Mouse (Mus musculus) MEL (cell line): ENCODE data around the gene Cxcl3. TPM values are rescaled to one million over a fixed set of nuclear protein-coding genes. Genes with fewer than 3 reads are reported as not detected.

ENCODE experiments used
- DNase-seq: peaks from one replicate; pipeline ENCODE4 v3.0.0; 2011; ENCODE audit warnings: low read depth, low spot score
- H3K27ac ChIP-seq: 2 replicates; pipeline ENCODE4 v1.5.1; 2012; ENCODE audit warnings: low read depth, mild to moderate bottlenecking, control low read depth, low read length, moderate library complexity; ENCODE audit not compliant: control insufficient read depth
- H3K27me3 ChIP-seq, 2 experiments: fragments of 150-350 bp in 1 of 2; sonication (generic) in 1 of 2; 2 replicates each; pipeline ENCODE4 v1.6.1; 2012; ENCODE audit warnings: low read length in 2 of 2, mild to moderate bottlenecking in 2 of 2, improper control_type of control experiment in 1 of 2, moderate library complexity in 1 of 2; ENCODE audit not compliant: insufficient read depth in 2 of 2, control insufficient read depth in 1 of 2
- H3K36me3 ChIP-seq, 2 experiments: 2 replicates each; pipeline ENCODE4 v1.6.1; 2012 to 2014; ENCODE audit warnings: low read length in 2 of 2, improper control_type of control experiment in 1 of 2, inconsistent platforms in 1 of 2, mild to moderate bottlenecking in 1 of 2; ENCODE audit not compliant: insufficient read depth in 2 of 2, control insufficient read depth in 1 of 2
- H3K4me1 ChIP-seq, 2 experiments: fragments of 150-350 bp in 1 of 2; sonication (generic) in 1 of 2; 2 replicates each; pipeline ENCODE4 v1.6.1; 2012; ENCODE audit warnings: low read length in 2 of 2, improper control_type of control experiment in 1 of 2, mild to moderate bottlenecking in 1 of 2; ENCODE audit not compliant: insufficient read depth in 2 of 2, control insufficient read depth in 1 of 2
- H3K4me3 ChIP-seq, 2 experiments: fragments of 150-350 bp in 1 of 2; sonication (generic) in 1 of 2; 2 replicates each; pipeline ENCODE4 v1.5.1; 2012; ENCODE audit warnings: low read depth in 2 of 2, low read length in 2 of 2, mild to moderate bottlenecking in 2 of 2, moderate library complexity in 2 of 2, control low read depth in 1 of 2, improper control_type of control experiment in 1 of 2; ENCODE audit not compliant: control insufficient read depth in 1 of 2, insufficient read depth in 1 of 2
- H3K79me2 ChIP-seq: 2 replicates; pipeline ENCODE4 v1.6.1; 2012; ENCODE audit warnings: mild to moderate bottlenecking, low read length, moderate library complexity; ENCODE audit not compliant: control insufficient read depth, poor library complexity, insufficient read depth
- H3K9ac ChIP-seq: 2 replicates; pipeline ENCODE4 v1.6.1; 2012; ENCODE audit warnings: low read depth, mild to moderate bottlenecking, control low read depth, low read length, moderate library complexity; ENCODE audit not compliant: control insufficient read depth, poor library complexity, severe bottlenecking
- H3K9me3 ChIP-seq: fragments of 150-350 bp; sonication (generic); replicated peaks from 2 replicates; pipeline ENCODE4 v1.6.1; 2012; ENCODE audit warnings: mild to moderate bottlenecking, low read length, improper control_type of control experiment, moderate library complexity; ENCODE audit not compliant: insufficient read depth
- CTCF ChIP-seq, 3 experiments: IDR thresholded peaks in 2 of 3; conservative IDR thresholded peaks in 1 of 3; 2 replicates each; pipeline ENCODE4 v1.5.1; 2011 to 2012; ENCODE audit warnings: low read length in 3 of 3, low read depth in 2 of 3, mild to moderate bottlenecking in 2 of 3, improper control_type of control experiment in 1 of 3, inconsistent platforms in 1 of 3, mixed read lengths in 1 of 3, moderate library complexity in 1 of 3; ENCODE audit not compliant: control insufficient read depth in 1 of 3, insufficient read depth in 1 of 3, poor library complexity in 1 of 3, severe bottlenecking in 1 of 3
- E2F4 ChIP-seq: IDR thresholded peaks from 2 replicates; pipeline ENCODE4 v1.6.1; 2011; ENCODE audit warnings: low read depth, low read length, improper control_type of control experiment, borderline replicate concordance
- ELF1 ChIP-seq: IDR thresholded peaks from 2 replicates; pipeline ENCODE4 v1.6.1; 2014; ENCODE audit warnings: low read depth, mild to moderate bottlenecking, inconsistent platforms, low read length, improper control_type of control experiment, moderate library complexity
- EP300 ChIP-seq, 2 experiments: IDR thresholded peaks; 2 replicates each; pipeline ENCODE4 v1.6.1; 2011; ENCODE audit warnings: improper control_type of control experiment in 2 of 2, low read length in 2 of 2, low read depth in 1 of 2, mild to moderate bottlenecking in 1 of 2
- ETS1 ChIP-seq: IDR thresholded peaks from 2 replicates; pipeline ENCODE4 v1.6.1; 2012; ENCODE audit warnings: low read depth, mild to moderate bottlenecking, inconsistent platforms, low read length, improper control_type of control experiment, moderate library complexity
- GATA1 ChIP-seq: IDR thresholded peaks from 2 replicates; pipeline ENCODE4 v1.6.1; 2011; ENCODE audit warnings: low read depth, low read length, improper control_type of control experiment
- MAX ChIP-seq: IDR thresholded peaks from 2 replicates; pipeline ENCODE4 v1.6.1; 2011; ENCODE audit warnings: low read length, improper control_type of control experiment
- MAZ ChIP-seq: IDR thresholded peaks from 2 replicates; pipeline ENCODE4 v1.6.1; 2012; ENCODE audit warnings: low read depth, mild to moderate bottlenecking, inconsistent platforms, low read length, improper control_type of control experiment
- MXI1 ChIP-seq: IDR thresholded peaks from 2 replicates; pipeline ENCODE4 v1.6.1; 2011; ENCODE audit warnings: mild to moderate bottlenecking, low read depth, low read length, improper control_type of control experiment
- MYB ChIP-seq: IDR thresholded peaks from 2 replicates; pipeline ENCODE4 v1.6.1; 2011; ENCODE audit warnings: mild to moderate bottlenecking, low read depth, low read length, improper control_type of control experiment
- NELFE ChIP-seq: IDR thresholded peaks from 2 replicates; pipeline ENCODE4 v1.6.1; 2011; ENCODE audit warnings: low read depth, low read length, improper control_type of control experiment
- POLR2A ChIP-seq, 2 experiments: IDR thresholded peaks; 2 replicates each; pipeline ENCODE4 v1.6.1; 2011 to 2012; ENCODE audit warnings: low read length in 2 of 2, mild to moderate bottlenecking in 2 of 2, control low read depth in 1 of 2, improper control_type of control experiment in 1 of 2, low read depth in 1 of 2, moderate library complexity in 1 of 2; ENCODE audit not compliant: control insufficient read depth in 1 of 2, insufficient read depth in 1 of 2, poor library complexity in 1 of 2
- SIN3A ChIP-seq: IDR thresholded peaks from 2 replicates; pipeline ENCODE4 v1.6.1; 2012; ENCODE audit warnings: low read length, improper control_type of control experiment, inconsistent platforms
- TCF12 ChIP-seq: IDR thresholded peaks from 2 replicates; pipeline ENCODE4 v1.6.1; 2014; ENCODE audit warnings: low read depth, mild to moderate bottlenecking, inconsistent platforms, low read length, improper control_type of control experiment, moderate library complexity
- UBTF ChIP-seq: IDR thresholded peaks from 2 replicates; pipeline ENCODE4 v1.6.1; 2012; ENCODE audit warnings: low read depth, mild to moderate bottlenecking, inconsistent platforms, low read length, improper control_type of control experiment, moderate library complexity, borderline replicate concordance; ENCODE audit not compliant: insufficient read depth
- ZC3H11A ChIP-seq: IDR thresholded peaks from 2 replicates; pipeline ENCODE4 v1.6.1; 2012; ENCODE audit warnings: low read depth, mild to moderate bottlenecking, inconsistent platforms, low read length, improper control_type of control experiment
- polyA plus RNA-seq, 2 experiments: library from polyadenylated mRNA; stranded (reverse) in 1 of 2; unstranded in 1 of 2; fragments of >175 nt in 1 of 2; fragments of >200 nt in 1 of 2; gene quantifications; 2 replicates each; pipeline versions ENCODE4 v1.2.1 to v1.2.4; 2012; ENCODE audit warnings: low replicate concordance in 2 of 2, low read depth in 1 of 2; ENCODE audit not compliant: insufficient read length in 2 of 2, insufficient read depth in 1 of 2, missing spikeins in 1 of 2
- total RNA-seq: library from RNA; depleted of rRNA; stranded (reverse); fragments of 300-350 nt; gene quantifications from 2 replicates; pipeline ENCODE4 v1.2.3, GENCODE M21; 2012; rRNA removed

Cxcl3 gene
- total and polyA plus RNA-seq, 3 experiments: not detected

DNA sequence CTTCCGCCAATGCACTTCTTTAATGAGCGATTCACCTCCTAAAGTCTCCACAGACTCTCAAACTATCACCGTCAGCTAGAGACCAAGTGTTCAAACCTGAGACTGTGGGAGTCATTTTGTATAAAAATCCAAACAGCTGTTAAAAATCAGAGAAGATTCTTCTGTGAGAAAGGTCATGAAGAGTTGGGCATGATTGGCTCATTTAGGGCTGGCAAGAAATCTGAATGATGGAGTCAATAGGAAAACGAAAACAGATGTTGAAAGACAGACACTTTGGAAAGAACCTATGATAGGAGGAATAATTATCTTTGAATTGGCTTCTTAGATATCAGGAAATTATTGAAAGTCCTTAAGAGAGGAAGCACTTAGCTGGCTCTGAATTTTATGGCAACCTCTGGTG, 48.5 kb downstream of the Cxcl3 start:
- H3K4me1 ChIP-seq: no peaks in the 10 kb centered on the region
- H3K9ac ChIP-seq: no peak overlapping the region
- H3K9me3 ChIP-seq: no peaks in the 10 kb centered on the region
- DNase-seq: no peak
- H3K79me2 ChIP-seq: no peaks in the 10 kb centered on the region
- TF ChIP-seq MXI1: no peak
- H3K36me3 ChIP-seq: no peaks in the 10 kb centered on the region
- no peak overlapping the region for H3K27ac ChIP-seq
- H3K4me3 ChIP-seq: no peak overlapping the region
- H3K27me3 ChIP-seq: peaks cover 0 to 5% of the 10 kb centered on the region in 2 experiments; a peak in 2 of 4 replicates

DNA sequence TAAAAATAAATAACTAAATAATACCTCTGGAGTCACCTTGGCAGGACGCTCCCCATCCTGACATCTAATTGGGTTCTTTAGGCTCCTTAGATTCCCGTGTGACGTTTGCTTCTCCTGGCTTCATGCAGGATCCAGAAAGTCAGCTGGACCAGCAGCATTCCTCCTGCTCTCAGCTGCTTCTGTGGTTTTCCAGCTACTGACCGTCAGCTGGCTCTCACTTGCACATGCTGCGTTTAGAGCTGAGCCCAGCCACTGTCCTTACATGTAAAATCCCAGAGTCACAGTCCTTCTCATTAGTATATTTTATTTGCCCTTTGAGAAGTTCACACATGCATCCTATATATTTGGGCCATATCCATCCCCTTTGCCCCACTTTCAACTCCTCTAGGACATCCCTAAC, 52.7 kb downstream of the Cxcl3 start:
- no peak for TF ChIP-seq MAX
- TF ChIP-seq UBTF: no peak
- TF ChIP-seq ETS1: no peak
- TF ChIP-seq CTCF (IDR thresholded peaks at IDR 0.05 in 2 of 3, conservative IDR thresholded peaks at IDR 0.05 in 1 of 3; ENCODE audit: control insufficient read depth in 1 of 3, insufficient read depth in 1 of 3, low read depth in 2 of 3, low read length in 3 of 3, poor library complexity in 1 of 3, severe bottlenecking in 1 of 3): no peak
- no peak for TF ChIP-seq MYB
- TF ChIP-seq ELF1: no peak
- no peak for TF ChIP-seq EP300 (IDR thresholded peaks at IDR 0.05; ENCODE audit: low read depth in 1 of 2, low read length in 2 of 2)
- TF ChIP-seq GATA1: no peak
- TF ChIP-seq TCF12: no peak
- TF ChIP-seq POLR2A (IDR thresholded peaks at IDR 0.05; ENCODE audit: control insufficient read depth in 1 of 2, insufficient read depth in 1 of 2, low read depth in 1 of 2, low read length in 2 of 2, poor library complexity in 1 of 2): no peak
- TF ChIP-seq ZC3H11A: no peak
- no peak for TF ChIP-seq E2F4
- no peak for TF ChIP-seq MAZ
- TF ChIP-seq SIN3A: no peak
- TF ChIP-seq NELFE: no peak
- DNase-seq: no peak
- H3K36me3 ChIP-seq: no peaks in the 10 kb centered on the region
- no peak overlapping the region for H3K4me3 ChIP-seq
- no peaks in the 10 kb centered on the region for H3K4me1 ChIP-seq
- H3K27ac ChIP-seq: no peak overlapping the region
- H3K9ac ChIP-seq: no peak overlapping the region
- H3K79me2 ChIP-seq: no peaks in the 10 kb centered on the region
- H3K9me3 ChIP-seq: no peaks in the 10 kb centered on the region
- H3K27me3 ChIP-seq: peaks cover 0 to 4% of the 10 kb centered on the region in 2 experiments; a peak in 3 of 4 replicates

Other genes with a start within 250 kb of the Cxcl3 start
- gene 5830473C10Rik, start 225.0 kb upstream of the Cxcl3 start, total RNA-seq: 4.9 and 5.9 TPM in 2 replicates
- 1 to 10 TPM in 1 of 2 experiments, not detected in 1; 9.3 TPM for gene 5830473C10Rik, start 225.0 kb upstream of the Cxcl3 start, polyA plus RNA-seq
- not detected in 2 replicates for gene Rassf6, start 145.4 kb upstream of the Cxcl3 start, total RNA-seq
- under 1 TPM in 1 of 2 experiments, not detected in 1; 0.39 TPM for gene Rassf6, start 145.4 kb upstream of the Cxcl3 start, polyA plus RNA-seq
- not detected in 2 replicates for gene Cxcl5, start 26.7 kb upstream of the Cxcl3 start, total RNA-seq
- gene Cxcl5, start 26.7 kb upstream of the Cxcl3 start, polyA plus RNA-seq: not detected
- gene Ppbp, start 17.6 kb upstream of the Cxcl3 start, total RNA-seq: 0.12 TPM in 1 of 2 replicates, not detected in the other
- gene Ppbp, start 17.6 kb upstream of the Cxcl3 start, polyA plus RNA-seq: not detected
- gene Pf4, start 13.7 kb upstream of the Cxcl3 start, total RNA-seq: 253 and 283 TPM in 2 replicates
- 100 to 1,000 TPM in 1 of 2 experiments, not detected in 1; 393 TPM for gene Pf4, start 13.7 kb upstream of the Cxcl3 start, polyA plus RNA-seq
- gene Cxcl15, start 8.4 kb downstream of the Cxcl3 start, total RNA-seq: not detected in 2 replicates
- not detected for gene Cxcl15, start 8.4 kb downstream of the Cxcl3 start, polyA plus RNA-seq
- not detected in 2 replicates for gene Cxcl1, start 105.1 kb downstream of the Cxcl3 start, total RNA-seq
- gene Cxcl1, start 105.1 kb downstream of the Cxcl3 start, polyA plus RNA-seq: not detected
- not detected in 2 replicates for gene Cxcl2, start 117.8 kb downstream of the Cxcl3 start, total RNA-seq
- not detected for gene Cxcl2, start 117.8 kb downstream of the Cxcl3 start, polyA plus RNA-seq
- gene Mthfd2l, start 145.0 kb downstream of the Cxcl3 start, total RNA-seq: not detected in 2 replicates
- not detected for gene Mthfd2l, start 145.0 kb downstream of the Cxcl3 start, polyA plus RNA-seq
- gene Epgn, start 241.4 kb downstream of the Cxcl3 start, total RNA-seq: not detected in 2 replicates
- not detected for gene Epgn, start 241.4 kb downstream of the Cxcl3 start, polyA plus RNA-seq